In genomic region chr10:24984801-24985200, GRCm38 (mm10) we compare ENCODE assay signal across 34 mouse cellular contexts. TPM values are rescaled to one million over a fixed set of nuclear protein-coding genes. Genes with fewer than 3 reads are reported as not detected.
DNase-seq lines count a peak whose midpoint lies in the region; ATAC-seq and TF ChIP-seq lines count a peak whose summit lies in the region.
"Had no signal": no experiment of that assay in that cellular context is flagged by ENCODE, and none has a peak within 500 bp of the region (broad histone marks: within the 10 kb centered on the region; RNA-seq: fewer than 3 reads in every experiment).

No protein-coding gene starts in this region.

- WGBS in heart, embryonic 16.5 days, result 73% methylated on average over 4 of the region's 4 CpGs
- 74% methylated on average over 4 of the region's 4 CpGs for WGBS in heart, adult 2 months
- 90% methylated on average over 4 of the region's 4 CpGs for WGBS in midbrain, embryonic 11.5 days

- no peak for TF ChIP-seq POLR2A in heart, adult 2 months (IDR thresholded peaks at IDR 0.05; ENCODE audit: insufficient read depth, low read depth, low read length)

- no peaks in the 10 kb centered on the region for H3K79me2 ChIP-seq in heart, adult 2 months (replicated peaks; ENCODE audit: control insufficient read depth, insufficient read depth, low read length)

- no peak for TF ChIP-seq EP300 in heart, adult 2 months (IDR thresholded peaks at IDR 0.05; ENCODE audit: insufficient read depth, low read depth, low read length)

- intact Hi-C loops in heart, adult 2 months (cut with DNase I), result no loop called here

- H3K4me3 ChIP-seq in heart, embryonic 16.5 days (ENCODE audit: low read length), result no peak overlapping the region
- H3K4me3 ChIP-seq in heart, adult 2 months, result no peak overlapping the region
- no peak overlapping the region for H3K4me3 ChIP-seq in midbrain, embryonic 11.5 days (ENCODE audit: low read depth, low read length)
- H3K4me3 ChIP-seq: embryonic facial prominence, embryonic 10.5 days; forebrain, embryonic 10.5 days; hindbrain, embryonic 10.5 days; intestine, embryonic 15.5 days; layer of hippocampus, adult 2 months; limb, embryonic 15.5 days; lung, embryonic 15.5 days; megakaryocyte, embryonic 14.5 days; midbrain, embryonic 15.5 days; myocyte; neural tube, embryonic 13.5 days had no signal

- no peak overlapping the region for H3K9ac ChIP-seq in heart, embryonic 16.5 days (ENCODE audit: low read length)
- H3K9ac ChIP-seq in heart, adult 2 months (ENCODE audit: low read depth, low read length), result no peak overlapping the region
- no peak overlapping the region for H3K9ac ChIP-seq in midbrain, embryonic 11.5 days (ENCODE audit: low read length)
- H3K9ac ChIP-seq: intestine, embryonic 15.5 days; limb, embryonic 15.5 days; liver, embryonic 14.5 days; lung, embryonic 15.5 days; midbrain, embryonic 15.5 days; neural tube, embryonic 13.5 days had no signal

- H3K36me3 ChIP-seq in heart, embryonic 16.5 days (ENCODE audit: control insufficient read depth, insufficient read depth), result no peaks in the 10 kb centered on the region
- no peaks in the 10 kb centered on the region for H3K36me3 ChIP-seq in heart, adult 2 months (ENCODE audit: control insufficient read depth, insufficient read depth, low read length)
- H3K36me3 ChIP-seq in midbrain, embryonic 11.5 days (ENCODE audit: control insufficient read depth, insufficient read depth, low read length), result no peaks in the 10 kb centered on the region
- H3K36me3 ChIP-seq: embryonic facial prominence, embryonic 10.5 days; forebrain, embryonic 10.5 days; hindbrain, embryonic 10.5 days; intestine, embryonic 15.5 days; limb, embryonic 15.5 days; lung, embryonic 15.5 days; midbrain, embryonic 15.5 days; neural tube, embryonic 13.5 days had no signal

- no peak for DNase-seq in frontal cortex, postnatal 14 days (ENCODE audit: low spot score in 2 of 2)
- DNase-seq in heart, adult 2 months, result no peak
- peak; percentile 66 for DNase-seq in right cerebral cortex, postnatal 25 days
- no peak for DNase-seq in right cerebral cortex, postnatal 14 days
- no peak for DNase-seq in embryo, embryonic 11 days
- DNase-seq in midbrain, embryonic 11.5 days (ENCODE audit: low spot score, missing footprints), result no peak
- DNase-seq: adrenal gland, postnatal 25 days; cerebellum, adult 9-10 months; gastrocnemius, postnatal 10 days; kidney, adult 8-10 months; kidney, postnatal 14 days; layer of hippocampus, postnatal 36 days; lung, postnatal 36 days; retina, postnatal 1 day had no signal

- TF ChIP-seq CTCF in heart, adult 2 months (IDR thresholded peaks at IDR 0.05), result no peak

- 0 out of 2 replicates have a peak, but pooled peaks cover 5% of the 10 kb centered on the region for H3K4me1 ChIP-seq in heart, embryonic 16.5 days (ENCODE audit: control insufficient read depth, insufficient read depth, low read length)
- peaks cover 2% of the 10 kb centered on the region for H3K4me1 ChIP-seq in heart, adult 2 months (ENCODE audit: control insufficient read depth, insufficient read depth, low read length)
- no peaks in the 10 kb centered on the region for H3K4me1 ChIP-seq in midbrain, embryonic 11.5 days (ENCODE audit: control insufficient read depth, insufficient read depth, low read length)
- H3K4me1 ChIP-seq: embryonic facial prominence, embryonic 10.5 days; forebrain, embryonic 10.5 days; hindbrain, embryonic 10.5 days; intestine, embryonic 15.5 days; limb, embryonic 15.5 days; lung, embryonic 15.5 days; megakaryocyte, embryonic 14.5 days; midbrain, embryonic 15.5 days; neural tube, embryonic 13.5 days had no signal

- ATAC-seq in frontal cortex, adult (ENCODE audit: low TSS enrichment), result peak; percentile 92
- ATAC-seq in heart, embryonic 16.5 days (replicated peaks; ENCODE audit: extremely low read depth, insufficient read depth, low FRiP score), result no peak
- no peak for ATAC-seq in midbrain, embryonic 11.5 days (ENCODE audit: low FRiP score)
- ATAC-seq: forebrain, embryonic 16.5 days; hindbrain, embryonic 16.5 days; intestine, embryonic 15.5 days; midbrain, embryonic 15.5 days had no signal

- peaks cover 6% of the 10 kb centered on the region for H3K9me3 ChIP-seq in heart, embryonic 16.5 days (replicated peaks; ENCODE audit: control insufficient read depth, low read length)
- H3K9me3 ChIP-seq in midbrain, embryonic 11.5 days (ENCODE audit: control insufficient read depth, low read length), result no peaks in the 10 kb centered on the region; the same call in 1 of the 2 replicates
- H3K9me3 ChIP-seq: intestine, embryonic 15.5 days; limb, embryonic 15.5 days; lung, embryonic 15.5 days; midbrain, embryonic 15.5 days; neural tube, embryonic 13.5 days had no signal

- peak overlapping the region; percentile 50; the same call in 1 of the 2 replicates for H3K27ac ChIP-seq in heart, embryonic 16.5 days (ENCODE audit: low read length)
- no peak overlapping the region for H3K27ac ChIP-seq in heart, adult 2 months
- no peak overlapping the region for H3K27ac ChIP-seq in midbrain, embryonic 11.5 days (ENCODE audit: low read depth, low read length)
- H3K27ac ChIP-seq: embryonic facial prominence, embryonic 10.5 days; forebrain, embryonic 10.5 days; hindbrain, embryonic 10.5 days; intestine, embryonic 15.5 days; layer of hippocampus, adult 2 months; limb, embryonic 15.5 days; liver, embryonic 14.5 days; lung, embryonic 15.5 days; midbrain, embryonic 15.5 days; neural tube, embryonic 13.5 days had no signal

- no peaks in the 10 kb centered on the region for H3K27me3 ChIP-seq in heart, embryonic 16.5 days (ENCODE audit: control insufficient read depth, insufficient read depth, low read length)
- H3K27me3 ChIP-seq in heart, adult 2 months (ENCODE audit: control insufficient read depth, insufficient read depth, low read length), result no peaks in the 10 kb centered on the region
- no peaks in the 10 kb centered on the region for H3K27me3 ChIP-seq in midbrain, embryonic 11.5 days (ENCODE audit: control insufficient read depth, insufficient read depth, low read length)
- H3K27me3 ChIP-seq: intestine, embryonic 15.5 days; limb, embryonic 15.5 days; lung, embryonic 15.5 days; megakaryocyte, embryonic 14.5 days; midbrain, embryonic 15.5 days; neural tube, embryonic 13.5 days had no signal

- no peak overlapping the region for H3K4me2 ChIP-seq in heart, embryonic 16.5 days (ENCODE audit: low read depth, low read length)
- H3K4me2 ChIP-seq in midbrain, embryonic 11.5 days, result no peak overlapping the region
- H3K4me2 ChIP-seq: heart, embryonic 11.5 days; intestine, embryonic 15.5 days; limb, embryonic 15.5 days; lung, embryonic 15.5 days; midbrain, embryonic 15.5 days; neural tube, embryonic 13.5 days had no signal

RNA-seq across cellular contexts. Expression of gene Arg1, which starts 57.5 kb away (rescaled TPM):
- polyA plus RNA-seq in heart, embryonic 16.5 days (2015; fragmentation: Nextera tagmentation; extraction: Ambion mirVana), result 0.92 and 1.1 TPM in 2 replicates
- not detected for total RNA-seq in heart, adult 2 months (2021)
- 0.06 and 0.32 TPM in 2 replicates for polyA plus RNA-seq in heart, adult 2 months (2012; rRNA removed)
- 1.9 and 2.0 TPM in 2 replicates for polyA plus RNA-seq in midbrain, embryonic 11.5 days (2014; fragmentation: Nextera tagmentation; extraction: Ambion mirVana)
- total RNA-seq: adrenal gland, postnatal 25 days; common myeloid progenitor, adult 5-6 weeks; granulocyte monocyte progenitor cell, adult 5-6 weeks; layer of hippocampus, postnatal 36 days had no signal
- polyA plus RNA-seq: myocyte; spleen, adult 2 months had no signal
